Mouse (Mus musculus) MEL-GATA-1-ER (cell line): ENCODE measurements around the gene Hsf2.

Experiments used
- DNase-seq: peaks from one replicate; pipeline ENCODE4 v3.0.0-alpha.2; 2012; ENCODE audit warnings: low read depth; ENCODE audit errors: extremely low read depth

Hsf2 gene

GRCm38 (mm10) chr10:57485908-57486541 lies at the start of gene Hsf2:
Gene Hsf2, plus strand, starts transcription at chr10:57486385.
- DNase-seq, result peak; percentile 92

- DNase-seq, result no peak
These were observed 48.3 kb upstream of the Hsf2 start for GRCm38 (mm10) chr10:57437898-57438297.

- no peak for DNase-seq
These were observed 45.1 kb upstream of the Hsf2 start for GRCm38 (mm10) chr10:57441049-57441448.

- DNase-seq, result no peak
These were observed 41.8 kb upstream of the Hsf2 start for GRCm38 (mm10) chr10:57444392-57444791.

GRCm38 (mm10) chr10:57445655-57446054 lies 40.5 kb upstream of the Hsf2 start:
- DNase-seq, result no peak

DNA sequence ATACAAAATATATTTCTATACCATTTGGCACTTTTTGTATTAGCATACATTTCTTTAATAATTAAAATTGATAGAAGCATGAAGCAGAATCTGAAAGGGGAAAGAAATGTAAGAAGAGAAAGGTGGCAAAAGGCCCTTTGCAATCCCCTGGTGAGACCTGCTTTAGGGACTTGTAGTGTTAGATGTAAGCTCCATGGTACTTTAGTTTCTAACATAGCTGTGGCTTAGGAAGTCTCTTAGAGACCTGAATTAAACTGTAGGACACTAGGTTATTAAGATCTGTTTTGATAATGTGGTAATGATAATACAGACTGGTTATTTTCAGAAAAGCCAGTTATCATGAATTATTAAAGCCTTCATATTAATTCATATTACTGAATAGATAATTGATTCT lies 38.5 kb upstream of the Hsf2 start:
- DNase-seq, result no peak

- peak; percentile 49 for DNase-seq
These were observed 38.0 kb upstream of the Hsf2 start for GRCm38 (mm10) chr10:57448051-57448716.

DNA sequence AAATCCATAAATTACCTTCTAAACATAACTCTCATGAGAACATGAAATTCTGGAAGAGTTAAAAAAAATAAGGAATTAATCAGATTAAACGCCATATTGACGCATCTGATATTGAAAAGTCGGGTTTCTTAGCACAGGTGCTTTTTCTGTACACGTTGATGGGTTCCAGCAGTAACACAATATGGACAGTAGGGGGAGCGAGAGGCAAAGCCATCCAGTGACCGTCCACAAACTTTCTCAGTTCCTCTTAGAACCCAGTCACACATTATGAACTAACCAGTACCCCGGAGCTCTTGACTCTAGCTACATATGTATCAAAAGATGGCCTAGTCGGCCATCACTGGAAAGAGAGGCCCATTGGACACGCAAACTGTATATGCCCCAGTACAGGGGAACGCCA lies 22.9 kb upstream of the Hsf2 start:
- peak; percentile 51 for DNase-seq

DNA sequence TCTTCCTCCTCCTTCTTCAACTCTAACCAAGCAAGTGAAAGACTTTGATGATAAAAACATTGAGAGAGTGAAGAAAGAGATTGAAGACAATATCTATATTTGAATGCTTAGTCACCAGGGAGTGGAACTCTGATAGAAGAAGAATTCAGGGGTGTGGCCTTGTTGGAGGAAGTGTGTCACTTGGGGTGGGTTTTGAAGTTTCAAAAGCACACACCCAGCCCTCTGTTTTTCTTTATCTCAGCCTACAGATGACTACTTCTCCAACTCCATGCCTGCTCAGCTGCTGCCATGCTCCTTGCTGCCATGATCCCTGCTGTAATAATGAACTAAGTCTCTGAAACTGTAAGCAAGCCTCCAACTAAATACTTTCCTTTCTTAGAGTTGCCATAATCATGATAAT lies 20.4 kb upstream of the Hsf2 start:
- no peak for DNase-seq

- DNase-seq, result no peak
These were observed 8.9 kb upstream of the Hsf2 start for GRCm38 (mm10) chr10:57477121-57477843.

DNA sequence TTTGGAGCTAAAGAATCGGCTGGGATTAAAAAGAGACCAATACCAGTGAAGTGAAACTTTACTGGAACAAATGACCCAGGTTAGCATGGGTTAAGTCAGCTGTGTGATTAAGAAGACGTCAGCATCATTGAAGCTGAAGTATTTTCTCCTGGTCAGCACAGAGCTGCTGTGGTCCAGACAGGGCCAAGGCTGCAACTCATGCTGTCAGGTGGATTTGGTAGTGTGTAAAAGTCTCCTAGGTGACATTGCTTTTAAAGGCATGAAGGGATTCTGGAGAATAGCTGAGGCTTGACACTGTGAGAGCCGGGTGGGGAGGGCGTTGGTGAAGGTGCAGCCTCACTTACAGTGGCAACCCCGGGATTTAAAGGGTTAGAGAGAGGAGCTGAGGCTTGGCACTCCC lies 4.5 kb upstream of the Hsf2 start:
- DNase-seq, result no peak

DNA sequence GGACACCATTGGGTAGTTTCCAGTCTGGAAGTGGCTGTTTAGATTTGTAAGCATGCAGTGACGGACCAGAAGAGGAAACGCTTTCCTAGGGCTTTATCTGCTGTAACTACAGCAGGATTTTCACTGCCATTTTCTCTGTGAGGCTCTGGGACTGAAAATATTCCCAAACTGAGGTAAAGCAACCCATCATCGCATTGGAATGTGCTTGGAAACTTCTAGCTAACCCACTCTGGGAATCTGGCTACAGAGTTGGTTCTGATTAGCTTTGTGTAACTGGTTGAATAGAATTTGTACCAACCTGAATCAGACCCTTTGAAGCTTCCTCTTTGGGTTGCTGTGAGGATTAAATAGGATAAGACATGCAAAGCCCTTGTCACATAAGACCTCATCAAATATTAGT lies 1.4 kb upstream of the Hsf2 start:
- no peak for DNase-seq

GRCm38 (mm10) chr10:57486542-57487071 lies 422 bp downstream of the Hsf2 start:
- DNase-seq, result no peak

- no peak for DNase-seq
These were observed 1.0 kb downstream of the Hsf2 start for GRCm38 (mm10) chr10:57487201-57487600.

DNA sequence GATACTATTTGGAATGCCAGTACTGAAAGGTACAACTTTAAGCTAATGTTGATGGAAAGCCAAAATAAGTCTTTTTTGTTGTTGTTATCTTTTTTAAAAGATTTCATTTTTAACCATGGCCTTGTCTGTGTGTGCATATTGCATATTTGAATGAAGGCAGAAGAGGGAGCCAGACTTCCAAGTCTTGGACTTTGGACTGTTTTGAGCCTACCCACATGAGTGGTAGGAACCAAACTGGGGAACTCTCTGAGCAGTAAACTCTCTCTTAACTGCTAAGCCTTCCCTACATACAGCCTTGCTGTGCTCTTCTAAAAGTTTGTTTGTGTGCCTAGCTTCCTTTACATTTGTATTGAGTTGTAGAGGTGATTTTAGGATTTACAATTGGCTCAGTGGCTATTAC lies 2.4 kb downstream of the Hsf2 start:
- DNase-seq, result no peak

DNA sequence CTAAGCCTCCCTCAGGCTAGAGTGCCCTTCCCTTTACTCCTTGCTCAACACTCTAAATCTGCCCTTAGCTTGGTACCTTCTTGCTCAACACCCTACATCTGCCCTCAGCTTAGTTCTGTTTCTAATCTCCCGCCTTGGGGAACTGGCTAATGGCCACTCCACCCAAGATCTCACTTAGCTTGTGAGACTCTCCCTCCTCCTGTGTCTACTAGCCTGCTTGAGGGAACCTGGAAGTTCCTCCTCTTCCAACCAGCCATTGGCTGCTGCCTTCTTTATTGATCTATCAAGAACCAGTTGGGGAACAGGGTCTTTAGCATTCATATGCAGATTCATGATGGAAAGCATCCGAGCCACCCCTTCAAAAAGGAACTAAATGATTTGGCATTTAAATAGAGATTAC lies 5.9 kb downstream of the Hsf2 start:
- DNase-seq, result no peak

GRCm38 (mm10) chr10:57499414-57500156 lies 13.4 kb downstream of the Hsf2 start:
- no peak for DNase-seq

DNA sequence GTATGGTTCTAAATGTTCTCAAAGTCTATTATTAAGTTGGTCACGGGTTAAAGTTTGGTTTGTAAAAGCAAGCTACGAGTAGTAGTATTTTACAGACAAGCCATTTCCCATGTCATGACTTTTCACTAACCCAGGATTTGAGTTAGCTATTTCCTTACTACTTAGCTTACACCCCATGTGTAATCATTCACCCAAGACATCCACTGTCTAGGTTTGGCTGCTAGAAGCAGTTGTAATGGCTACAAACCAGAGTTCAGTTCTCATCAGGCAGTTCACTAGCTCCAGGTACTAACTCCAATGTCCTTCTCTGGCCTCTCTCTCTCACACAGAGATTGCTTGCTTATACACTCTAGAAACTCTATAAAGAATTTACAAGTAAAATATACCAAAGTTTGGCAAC lies 28.4 kb downstream of the Hsf2 start:
- no peak for DNase-seq

GRCm38 (mm10) chr10:57515278-57515677 lies 29.1 kb downstream of the Hsf2 start:
- DNase-seq, result no peak

DNA sequence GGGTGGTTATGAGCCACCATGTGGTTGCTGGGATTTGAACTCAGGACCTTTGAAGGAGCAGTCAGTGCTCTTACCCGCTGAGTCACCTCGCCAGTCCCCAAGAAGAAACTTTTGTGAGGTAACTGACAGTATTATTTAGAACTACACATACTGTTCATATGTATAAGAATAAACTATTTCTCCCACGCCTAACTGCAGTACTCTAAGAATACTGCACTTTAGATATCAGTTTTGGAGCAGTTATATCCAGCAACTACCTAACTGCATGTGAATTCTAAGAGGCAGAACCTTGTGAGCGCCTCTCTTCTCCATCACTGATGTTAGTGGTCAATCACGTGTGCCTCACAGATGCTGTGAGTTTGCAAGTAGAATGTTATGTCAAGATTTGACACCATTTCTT lies 40.3 kb downstream of the Hsf2 start:
- DNase-seq, result no peak

GRCm38 (mm10) chr10:57531076-57531475 lies 44.9 kb downstream of the Hsf2 start:
- peak; percentile 31 for DNase-seq
